Mouse (Mus musculus) frontal cortex, postnatal 25 days (tissue): ENCODE measurements at regions not wholly inside any gene's neighbourhood (a gene's known extent, or its start where the extent isn't known, plus 50 kb on each side); places are given as distances from the start of the nearest gene placed in this dataset.

Experiments used
- DNase-seq, 2 experiments: peaks; one replicate each; pipeline ENCODE4 v3.0.0; 2022; ENCODE audit warnings: low spot score in 2 of 2

DNA sequence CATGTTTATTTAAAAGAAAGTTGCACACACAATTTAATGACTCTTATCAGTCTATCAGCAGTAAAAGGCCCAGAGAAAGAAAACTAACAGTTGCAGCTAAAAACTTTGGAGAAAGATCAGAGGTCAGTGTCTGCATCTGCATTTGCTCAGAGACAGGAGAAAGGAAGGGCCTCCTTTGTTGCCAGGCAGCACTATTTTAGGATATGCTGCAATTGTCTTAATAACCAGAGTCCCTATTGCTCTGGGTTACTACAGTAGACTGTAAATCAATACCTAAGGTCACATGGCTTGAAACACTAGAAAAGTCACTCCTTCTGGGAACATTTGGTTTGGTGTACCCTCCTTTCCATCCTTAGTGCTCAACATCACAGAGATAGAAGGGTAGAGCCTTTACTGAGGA, 175.7 kb downstream of the Hdgfl1 start:
- DNase-seq = no peak

DNA sequence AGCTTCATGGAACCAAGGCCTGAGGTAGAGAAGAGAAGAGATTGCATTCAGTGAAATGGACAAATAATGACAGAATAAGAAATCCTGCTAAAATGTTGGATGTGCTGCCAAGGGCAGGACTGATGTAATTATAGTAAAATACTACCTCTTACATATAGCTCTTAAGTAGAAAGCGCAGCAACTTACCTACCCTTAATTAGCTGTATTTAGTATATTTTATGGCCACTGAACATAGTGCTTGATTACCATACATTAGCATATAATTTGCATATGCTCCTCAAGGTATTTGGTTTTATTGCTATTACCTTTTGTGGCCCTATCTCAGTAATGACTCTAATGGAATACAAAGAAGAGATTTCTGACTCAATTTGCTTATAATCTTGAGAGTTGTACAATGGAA, 176.2 kb downstream of the Hdgfl1 start:
- no peak for DNase-seq

DNA sequence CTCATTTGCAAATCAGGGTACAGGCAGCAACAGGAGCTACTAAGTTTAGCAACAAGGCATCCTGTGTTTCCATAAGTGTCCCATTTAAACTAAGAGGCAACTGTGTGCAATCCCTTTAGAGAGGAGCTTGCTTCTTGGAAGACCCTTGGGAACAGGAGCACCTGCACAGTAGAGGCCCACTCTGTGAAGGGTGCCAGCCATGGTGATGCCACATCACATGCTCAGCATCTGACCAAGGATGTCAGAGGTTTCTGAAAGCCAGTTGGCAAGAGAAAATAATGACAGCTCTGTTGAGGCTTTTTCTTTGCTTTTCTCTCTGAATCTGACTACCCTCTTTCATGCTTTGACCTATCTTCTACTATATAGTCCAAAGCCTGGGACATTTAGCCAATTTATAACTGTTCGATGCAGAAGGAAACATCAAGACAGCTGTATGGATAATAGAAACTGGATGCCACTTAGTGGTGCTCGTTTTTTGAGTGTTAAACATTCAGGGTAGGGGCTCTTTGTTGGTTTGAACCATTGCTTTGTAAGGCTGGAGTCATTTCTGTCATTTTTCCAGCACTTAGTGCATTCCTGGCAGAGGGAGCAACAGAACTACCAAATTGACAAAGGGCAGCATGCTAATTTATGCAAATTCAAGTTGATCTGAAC, 193.9 kb downstream of the Hdgfl1 start:
- DNase-seq = no peak

DNA sequence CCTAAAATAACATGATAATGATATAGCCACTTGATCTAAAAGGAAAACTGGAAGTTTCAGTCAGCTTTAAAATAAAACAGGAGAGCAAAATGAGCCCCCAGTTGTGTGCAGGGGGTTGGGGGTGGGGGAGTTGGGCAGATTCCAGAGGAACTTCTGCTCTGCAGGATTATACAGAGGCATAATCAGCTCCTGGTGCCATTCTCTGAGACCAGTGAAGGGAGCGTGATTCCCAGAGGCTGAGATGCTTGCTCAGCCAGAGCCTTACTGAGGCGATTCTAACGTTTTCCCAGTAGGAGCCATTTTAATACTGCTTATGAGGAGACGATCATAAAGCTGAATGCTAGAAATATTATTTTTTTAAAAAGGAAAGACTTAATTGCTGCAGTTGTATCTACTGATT, 200.5 kb downstream of the Hdgfl1 start:
- no peak for DNase-seq

DNA sequence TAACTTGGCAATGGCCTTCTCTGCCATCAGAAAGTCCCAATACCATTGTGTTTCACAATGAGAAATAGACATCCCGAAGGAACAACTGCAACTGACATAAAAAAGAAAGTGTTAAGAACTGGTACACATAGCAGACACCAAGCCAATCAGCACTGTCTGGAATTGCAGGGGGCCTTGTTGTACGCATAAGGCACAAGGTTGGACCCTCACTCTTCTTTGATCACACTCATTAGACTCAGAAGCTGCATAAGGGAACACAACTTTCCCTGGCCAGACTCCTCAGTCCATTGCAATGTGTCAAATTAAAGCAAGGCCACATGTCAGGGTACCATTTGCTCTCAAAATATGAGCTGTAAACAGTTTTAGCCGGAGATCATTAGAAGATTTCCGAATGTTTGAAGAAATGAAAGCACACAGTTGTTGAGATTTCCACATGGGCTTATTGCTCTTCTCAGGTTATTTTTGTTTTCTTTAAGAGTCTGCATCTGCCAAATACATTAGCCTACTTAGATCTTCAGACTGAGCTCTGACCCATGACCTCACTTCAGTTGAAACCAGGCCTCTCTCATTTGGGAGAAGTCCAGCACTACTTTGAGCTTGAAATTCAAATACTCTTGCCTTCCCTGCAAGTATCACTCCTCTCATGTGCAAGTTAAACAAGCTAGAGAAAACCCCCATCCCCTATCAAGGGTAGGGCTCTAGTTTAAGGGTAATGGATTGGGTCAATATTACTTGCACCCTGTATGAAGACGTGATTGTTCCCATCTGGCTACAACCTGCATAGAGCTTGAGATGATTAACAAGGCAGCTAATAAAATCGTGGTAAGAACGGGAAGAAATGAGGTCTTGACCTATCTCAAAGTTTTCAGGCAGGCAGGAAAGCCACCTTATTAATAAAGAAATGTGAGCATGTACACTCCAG, 204.8 kb downstream of the Hdgfl1 start:
- no peak for DNase-seq

DNA sequence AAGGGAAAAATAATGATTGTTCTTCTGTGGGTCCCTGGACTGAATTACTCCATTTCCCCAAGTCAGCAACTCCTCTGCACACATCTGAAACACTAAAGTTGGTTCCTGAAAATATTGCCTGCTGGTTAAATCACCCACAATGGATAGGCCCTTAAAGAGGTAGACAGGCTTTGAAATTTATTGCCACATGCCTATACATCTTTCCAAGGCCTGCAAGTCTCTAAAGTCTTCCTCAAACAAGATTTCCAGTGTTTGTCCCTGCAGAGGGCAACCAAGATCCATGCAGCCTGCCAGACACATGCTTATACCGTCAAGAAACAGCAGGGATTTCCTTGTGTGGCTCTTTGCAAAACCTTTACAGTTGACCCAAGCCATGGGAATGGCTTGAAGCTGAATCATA, 211.6 kb downstream of the Hdgfl1 start:
- no peak for DNase-seq

DNA sequence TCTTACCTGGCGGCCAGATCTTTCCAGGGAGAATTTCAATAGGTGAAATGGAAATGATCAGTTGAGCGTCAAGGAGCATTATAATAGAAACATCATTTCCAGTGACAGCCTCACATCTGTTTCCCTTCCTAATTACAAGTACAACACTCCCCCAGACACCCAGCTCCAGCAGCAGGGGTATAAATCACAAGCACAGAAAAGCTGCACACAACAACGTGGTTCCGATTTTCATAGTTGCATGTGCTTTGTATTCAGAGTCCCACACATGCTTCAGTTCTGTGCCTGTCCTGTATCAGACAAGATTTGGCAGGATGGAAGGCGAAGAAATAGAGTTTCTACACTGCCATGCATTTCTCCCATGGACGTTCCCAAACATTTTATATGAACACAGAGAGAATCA, 215.7 kb downstream of the Hdgfl1 start:
- no peak for DNase-seq

DNA sequence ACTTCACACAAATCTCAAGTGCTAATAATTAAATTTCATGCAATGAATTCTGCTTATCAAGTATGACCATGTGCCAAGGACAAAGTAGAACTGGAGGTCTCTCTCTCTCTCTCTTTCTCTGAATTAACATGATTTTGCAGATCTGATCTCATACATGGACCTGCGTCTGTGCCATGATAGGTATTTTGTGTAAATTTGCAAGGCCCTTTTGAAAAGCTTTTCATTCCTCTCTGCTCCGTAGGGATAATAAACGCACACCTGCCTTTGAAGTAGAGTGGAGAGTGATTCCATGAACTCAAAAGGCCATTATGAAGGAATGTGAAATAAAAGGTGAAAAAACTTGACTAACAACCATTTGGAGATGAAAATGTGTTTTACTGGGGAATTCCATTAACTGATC, 217.8 kb downstream of the Hdgfl1 start:
- no peak for DNase-seq

DNA sequence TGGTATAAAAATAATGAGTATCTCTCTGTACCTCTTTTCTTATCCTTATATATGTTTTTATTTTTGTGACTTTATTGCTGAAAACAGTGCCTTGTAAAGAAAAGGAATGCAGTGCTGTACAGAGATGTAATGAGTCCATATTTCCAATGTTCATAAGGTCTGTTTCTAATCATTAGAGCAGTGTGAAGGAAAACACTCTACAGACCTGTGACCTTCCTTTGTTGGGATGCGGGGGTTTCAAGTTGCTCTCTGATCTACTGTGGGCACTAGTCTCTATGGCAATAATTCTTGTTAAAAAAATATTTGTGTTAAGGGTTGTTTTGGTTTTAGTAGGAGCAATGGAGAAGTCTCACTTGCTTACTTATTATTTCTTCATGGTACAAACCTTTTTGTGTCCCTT, 231.0 kb downstream of the Hdgfl1 start:
- DNase-seq = no peak

DNA sequence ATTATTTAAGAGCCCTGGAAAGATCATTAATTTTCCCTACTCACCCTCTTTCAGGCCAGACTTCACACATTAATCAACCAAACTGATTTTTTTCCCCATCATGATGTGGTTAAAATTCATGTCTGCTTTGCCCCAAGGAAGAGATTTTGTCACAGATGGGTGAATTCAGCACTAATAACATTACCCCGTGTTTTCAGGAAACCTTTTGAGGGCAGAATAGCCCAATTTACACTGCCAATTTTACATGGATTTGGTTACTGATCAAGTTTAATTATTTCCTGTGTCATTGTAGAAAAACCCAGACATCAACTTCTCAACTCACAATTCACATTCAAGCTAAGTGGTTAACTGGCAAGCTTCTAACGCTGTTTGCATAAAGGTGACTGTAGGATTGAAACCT, 233.4 kb downstream of the Hdgfl1 start:
- no peak for DNase-seq

DNA sequence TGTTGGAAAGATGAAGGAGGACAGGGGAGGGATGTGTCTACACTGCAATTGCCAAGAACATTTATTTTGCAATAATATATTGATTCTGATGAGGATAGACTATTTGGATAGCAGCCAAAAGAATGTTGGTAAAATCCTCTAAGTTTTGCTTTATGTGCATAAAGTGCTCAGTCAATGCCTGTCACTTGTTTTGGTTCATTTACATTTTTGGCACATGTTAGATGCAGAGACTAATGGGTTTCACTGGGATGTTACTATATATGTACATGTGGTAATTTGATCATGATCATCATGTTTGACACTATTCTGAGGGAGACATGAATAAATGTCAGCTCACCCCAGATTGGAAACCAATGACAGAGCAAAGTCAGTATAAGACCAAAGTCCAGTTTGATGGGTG, 237.2 kb downstream of the Hdgfl1 start:
- DNase-seq = no peak

DNA sequence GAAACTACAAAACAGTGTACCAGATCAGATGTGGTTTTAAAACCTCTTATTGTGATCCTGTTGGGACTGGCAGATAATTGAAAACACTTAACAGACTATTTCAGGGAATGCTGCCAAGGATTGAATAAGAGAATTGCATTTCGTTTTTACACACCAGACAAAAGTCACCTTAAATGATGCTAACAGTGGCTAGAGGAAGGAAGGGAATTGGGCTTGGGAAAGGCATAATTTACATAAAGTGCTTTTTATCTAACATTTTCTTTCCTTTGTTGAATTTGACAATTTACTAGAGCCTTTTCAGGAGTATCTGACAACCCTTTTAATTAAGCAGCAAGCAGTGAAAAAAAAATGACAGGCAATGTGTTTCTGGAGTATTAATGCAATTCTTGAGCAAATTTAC, 250.9 kb downstream of the Hdgfl1 start:
- DNase-seq = no peak

DNA sequence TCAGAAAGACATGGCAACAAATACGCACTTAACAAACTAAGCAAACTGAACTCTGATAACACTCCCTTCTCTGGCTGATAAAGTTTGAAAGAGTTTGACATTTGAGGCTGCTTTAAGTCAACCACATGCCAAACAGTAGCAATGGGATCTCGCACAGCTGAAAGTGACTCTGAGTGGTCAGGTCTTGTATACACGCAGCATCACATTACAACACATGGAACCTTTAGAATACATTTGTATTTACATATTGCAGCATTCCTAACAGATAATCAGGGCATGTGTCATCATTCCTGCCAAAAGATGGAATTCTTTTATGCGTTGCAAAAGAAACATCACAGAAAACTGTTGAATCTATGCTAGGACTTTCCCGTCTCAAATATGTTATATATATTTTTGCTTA, 251.5 kb downstream of the Hdgfl1 start:
- DNase-seq = no peak

DNA sequence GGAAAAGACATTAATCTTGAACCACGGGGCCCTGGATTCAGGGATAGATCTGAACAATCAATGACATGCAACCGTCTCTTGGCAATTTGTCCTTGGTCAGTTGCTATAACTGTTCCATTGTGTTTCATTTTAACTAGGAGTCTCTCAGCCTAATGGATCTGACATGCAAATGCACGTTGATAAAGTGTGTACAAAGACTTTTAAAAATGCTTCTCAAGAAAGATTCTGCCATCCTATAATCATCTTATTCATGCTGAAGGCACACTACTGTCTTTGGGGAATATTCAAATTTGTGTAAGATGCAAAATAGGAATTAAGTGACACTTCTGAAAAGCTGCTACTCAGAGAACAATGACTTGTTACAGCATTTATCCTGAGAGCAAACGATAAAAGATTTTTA, 252.3 kb downstream of the Hdgfl1 start:
- no peak for DNase-seq

DNA sequence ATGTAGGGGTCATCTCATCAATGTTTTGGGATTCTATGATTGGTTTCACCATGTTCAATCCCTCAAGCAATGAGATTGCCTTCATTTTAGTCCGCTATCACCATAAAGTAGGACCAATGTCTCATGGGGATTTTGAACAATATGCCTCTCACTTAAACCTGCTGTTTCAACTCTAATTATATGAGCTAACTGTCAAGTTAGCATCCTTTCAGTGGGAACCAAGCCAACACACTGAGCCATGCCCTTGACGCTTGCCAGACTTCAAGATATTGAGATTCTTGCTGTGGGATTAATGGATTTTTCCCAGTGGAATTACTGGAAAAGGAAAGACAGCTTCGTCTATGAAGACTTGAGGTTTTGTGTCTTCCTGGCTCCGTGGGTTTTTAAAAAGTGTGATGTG, 259.5 kb downstream of the Hdgfl1 start:
- DNase-seq = no peak

DNA sequence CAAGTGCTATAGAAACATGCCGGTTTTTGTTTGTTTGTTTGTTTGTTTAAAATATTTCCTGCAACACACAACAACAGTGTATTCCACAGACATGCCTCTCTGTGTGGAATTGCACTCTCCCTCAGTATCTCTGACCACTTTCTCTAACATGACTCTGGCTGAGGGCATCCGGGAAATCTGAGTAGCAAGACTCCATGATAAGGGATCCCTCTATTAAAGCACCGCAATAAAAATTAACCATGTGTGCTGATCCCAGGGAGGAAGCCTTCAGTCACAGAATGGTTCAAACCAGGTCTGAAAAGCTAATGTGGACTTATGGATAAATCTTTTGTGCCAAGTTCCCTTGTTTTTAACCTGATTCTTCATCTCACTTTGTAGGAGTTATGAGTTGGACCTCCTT, 260.1 kb downstream of the Hdgfl1 start:
- no peak for DNase-seq

DNA sequence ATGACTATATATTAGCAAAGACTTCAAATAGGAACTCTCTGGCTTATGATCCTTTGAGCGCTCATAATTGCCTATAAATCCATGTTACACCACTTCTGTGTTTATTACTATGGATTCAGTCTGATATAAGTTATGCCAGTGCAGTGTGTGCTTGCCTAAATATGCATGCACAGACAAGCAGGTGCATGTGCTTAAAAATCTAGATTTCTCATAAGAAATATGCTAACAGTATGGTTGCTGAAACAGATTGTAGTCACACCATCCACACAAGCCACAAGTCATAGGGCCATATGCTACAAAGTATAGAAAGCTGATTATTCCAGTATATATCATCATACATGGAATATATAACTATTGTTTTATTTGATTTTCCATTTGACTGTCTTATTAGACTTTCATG, 266.2 kb downstream of the Hdgfl1 start:
- no peak for DNase-seq

DNA sequence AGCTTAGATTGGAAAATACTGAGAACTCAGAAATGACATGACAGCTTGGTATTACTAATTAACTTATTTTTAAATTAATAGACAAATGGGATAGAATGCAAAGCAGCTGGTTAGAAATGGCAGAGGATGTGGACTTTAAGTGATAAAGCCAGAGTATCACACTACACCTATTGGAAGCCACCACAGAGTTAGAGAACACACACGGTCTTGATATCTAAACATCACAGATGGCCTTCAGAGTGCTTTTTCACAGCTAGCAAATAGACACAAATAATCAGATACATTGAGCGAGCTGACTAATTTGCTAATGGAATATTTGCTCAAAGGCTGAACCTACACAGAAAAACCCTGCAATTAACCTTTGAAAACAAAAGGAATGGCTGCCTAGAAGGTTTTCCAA, 272.9 kb downstream of the Hdgfl1 start:
- DNase-seq = no peak

DNA sequence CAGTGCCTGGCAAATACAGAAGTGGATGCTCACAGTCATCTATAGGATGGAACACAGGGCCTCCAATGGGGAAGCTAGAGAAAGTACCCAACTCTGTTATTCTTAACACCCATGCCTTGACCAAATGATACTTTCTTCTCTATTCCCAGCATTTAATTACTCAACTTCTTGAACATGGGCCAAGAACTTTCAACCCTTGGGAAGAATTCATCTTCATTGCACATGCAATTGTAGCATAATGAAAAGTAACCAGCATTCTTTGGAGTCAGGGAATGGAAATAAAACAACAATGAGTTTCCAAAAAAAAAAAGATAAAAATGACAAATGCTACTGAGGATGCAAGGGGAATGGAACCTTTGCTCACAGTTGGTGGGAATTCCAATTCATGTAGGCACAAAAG, 274.1 kb downstream of the Hdgfl1 start:
- no peak for DNase-seq

DNA sequence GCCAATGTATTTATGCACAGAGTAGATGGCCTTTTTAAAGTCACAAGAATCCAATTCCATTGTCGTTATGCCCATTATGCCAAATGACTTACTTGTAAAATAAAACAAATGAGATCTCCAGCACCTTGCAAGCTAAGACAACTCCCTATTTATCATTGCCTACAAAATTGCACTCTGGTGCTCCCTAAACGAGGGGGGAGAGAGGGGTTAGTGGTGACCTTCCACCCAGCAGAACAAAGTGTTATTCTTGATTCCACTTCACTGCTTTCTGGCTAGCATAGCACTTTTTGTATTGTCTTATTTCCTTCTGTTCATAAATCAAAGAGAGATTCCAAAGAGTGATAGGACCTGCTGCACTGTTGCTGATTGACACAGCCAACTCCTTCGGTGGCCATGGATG, 300.6 kb downstream of the Hdgfl1 start:
- DNase-seq = no peak

DNA sequence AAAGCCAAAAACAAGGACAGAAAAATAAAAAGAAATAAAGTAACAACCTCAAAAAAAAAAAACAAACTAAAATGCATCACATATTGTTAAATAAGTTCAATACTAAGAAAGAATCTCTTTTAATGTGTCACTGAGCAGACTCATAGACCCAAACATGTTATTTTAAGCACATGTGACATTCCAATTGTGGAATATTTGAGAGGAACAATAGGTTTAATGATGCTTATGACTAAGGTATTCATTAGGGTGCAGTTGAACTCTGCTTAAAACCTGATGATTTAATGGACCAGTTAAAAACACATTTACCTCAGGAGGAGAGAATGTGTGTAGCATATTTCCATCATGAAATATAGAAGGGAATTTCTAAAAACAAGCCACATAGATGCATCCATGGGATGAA, 302.4 kb downstream of the Hdgfl1 start:
- DNase-seq = no peak

DNA sequence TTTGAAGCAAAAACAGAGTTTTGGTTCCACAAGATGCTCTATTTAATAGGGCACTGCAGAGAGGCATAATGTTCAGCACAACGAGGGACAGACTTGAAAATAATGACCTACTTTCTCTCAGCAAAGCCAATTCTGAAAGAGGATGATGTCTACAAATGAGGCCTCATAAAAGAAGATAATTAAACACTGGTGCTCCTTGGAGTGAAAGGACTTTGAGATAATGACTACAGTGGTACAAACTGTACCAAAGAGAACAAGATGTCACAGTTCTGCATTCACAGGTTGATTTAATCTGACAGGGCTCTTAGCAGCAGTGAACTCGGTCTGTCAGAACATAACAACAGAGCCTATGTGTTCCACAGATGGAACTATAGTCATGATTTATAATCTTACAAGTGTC, 305.4 kb downstream of the Hdgfl1 start:
- DNase-seq = no peak

DNA sequence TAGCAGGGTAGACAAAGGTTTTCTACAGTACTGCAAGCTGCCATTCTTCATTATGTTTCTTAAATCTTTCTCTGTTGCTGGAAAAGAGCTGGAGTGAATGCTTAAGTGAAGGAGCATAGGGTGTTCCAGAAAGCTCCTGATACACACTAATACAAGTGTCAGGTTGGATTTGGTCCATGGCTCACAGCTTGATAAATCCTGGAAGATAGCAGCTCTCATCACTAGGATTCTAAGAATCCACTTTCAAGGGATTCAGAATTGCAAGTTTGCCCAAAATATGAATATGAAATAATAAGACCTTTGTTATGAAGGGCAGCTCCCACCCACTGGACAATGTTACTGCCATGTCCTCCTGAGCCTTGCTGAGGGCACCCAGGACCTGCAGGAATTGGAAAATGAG, 305.9 kb downstream of the Hdgfl1 start:
- no peak for DNase-seq
